Mouse (Mus musculus): ENCODE measurements around the gene Pitx1.

- no peak for TF ChIP-seq GATA1 (IDR thresholded peaks at IDR 0.05; ENCODE audit: borderline replicate concordance, low read length)
- TF ChIP-seq FLI1 (IDR thresholded peaks at IDR 0.05; ENCODE audit: low read length), result no peak
These were observed 45.6 kb upstream of the Pitx1 start for GRCm38 (mm10) chr13:55881431-55882202.

Data from megakaryocyte, embryonic 14.5 days (primary cell).